Mouse (Mus musculus) forebrain, embryonic 16.5 days (tissue): ENCODE measurements around the gene Ppard. TPM values are rescaled to one million over a fixed set of nuclear protein-coding genes. Genes with fewer than 3 reads are reported as not detected.

Source experiments
- ATAC-seq: fragments of 200-750 bp; cut with Nextera tagmentation; 2 replicates; pipeline ENCODE4 v1.8.0; 2017; ENCODE audit warnings: mild to moderate bottlenecking, moderate library complexity
- H3K27ac ChIP-seq: fragments of 300-500 bp; sonication (generic); 2 replicates; pipeline ENCODE4 v1.5.1; 2014; ENCODE audit warnings: low read length, control low read depth
- H3K27me3 ChIP-seq: fragments of 300-500 bp; sonication (generic); replicated peaks from 2 replicates; pipeline ENCODE4 v1.6.1; 2014; ENCODE audit warnings: low read length; ENCODE audit not compliant: control insufficient read depth, insufficient read depth
- H3K36me3 ChIP-seq: fragments of 300-500 bp; sonication (generic); 2 replicates; pipeline ENCODE4 v1.6.1; 2014; ENCODE audit not compliant: control insufficient read depth, insufficient read depth
- H3K4me1 ChIP-seq: fragments of 300-500 bp; sonication (generic); replicated peaks from 2 replicates; pipeline ENCODE4 v1.6.1; 2014; ENCODE audit warnings: low read length; ENCODE audit not compliant: control insufficient read depth, insufficient read depth
- H3K4me2 ChIP-seq: fragments of 300-500 bp; sonication (generic); 2 replicates; pipeline ENCODE4 v1.6.1; 2014; ENCODE audit warnings: mild to moderate bottlenecking, low read length, control low read depth
- H3K4me3 ChIP-seq: fragments of 300-500 bp; sonication (generic); replicated peaks from 2 replicates; pipeline ENCODE4 v1.5.1; 2014; ENCODE audit warnings: mild to moderate bottlenecking, low read length, control low read depth
- H3K9ac ChIP-seq: fragments of 300-500 bp; sonication (generic); replicated peaks from 2 replicates; pipeline ENCODE4 v1.6.1; 2014; ENCODE audit warnings: low read depth, low read length, control low read depth
- H3K9me3 ChIP-seq: fragments of 300-500 bp; sonication (generic); 2 replicates; pipeline ENCODE4 v1.6.1; 2016; ENCODE audit warnings: low read length; ENCODE audit not compliant: control insufficient read depth
- WGBS: fragments of 180-500 bp; shearing (Covaris S2); extraction: QIAGEN DNeasy Blood & Tissue Kit; methylation state at CpG from one replicate; pipeline ENCODE4 v1.1.7; 2014; 5-methylcytosine and 5-hydroxymethylcytosine counted together
- polyA plus RNA-seq: library from polyadenylated mRNA; unstranded; fragments of >200 nt; fragmentation: Nextera tagmentation; extraction: Ambion mirVana; gene quantifications from 2 replicates; pipeline ENCODE4 v1.2.1, GENCODE M21; 2015

Gene Ppard
- polyA plus RNA-seq, 1 experiment from 2014 or later: 1.3 TPM

- Histone ChIP-seq H3K4me1 (no peaks in the 10 kb centered on the region), H3K27me3 (no peaks in the 10 kb centered on the region), H3K27ac (no peak overlapping the region), H3K4me2 (no peak overlapping the region), H3K36me3 (no peaks in the 10 kb centered on the region), H3K9ac (0 out of 2 replicates have a peak overlapping the region, but pooled peaks have one; percentile 22), H3K4me3 (no peak overlapping the region), H3K9me3 (no peaks in the 10 kb centered on the region)
- 67% methylated on average over 17 of the region's 17 CpGs for WGBS
- no peak for ATAC-seq
These were observed 62.2 kb downstream of the Ppard start for GRCm38 (mm10) chr17:28294449-28295333.

- Histone ChIP-seq H3K9ac (no peak overlapping the region), H3K36me3 (no peaks in the 10 kb centered on the region), H3K9me3 (no peaks in the 10 kb centered on the region), H3K4me1 (no peaks in the 10 kb centered on the region), H3K27ac (no peak overlapping the region), H3K4me2 (no peak overlapping the region), H3K27me3 (no peaks in the 10 kb centered on the region), H3K4me3 (no peak overlapping the region)
- 93% methylated on average over 17 of the region's 17 CpGs for WGBS
- ATAC-seq: no peak
These were observed 66.4 kb downstream of the Ppard start for GRCm38 (mm10) chr17:28298888-28299287.

GRCm38 (mm10) chr17:28299669-28300320 lies 67.3 kb downstream of the Ppard start:
- H3K27ac ChIP-seq: no peak overlapping the region
- H3K9ac ChIP-seq: no peak overlapping the region
- H3K9me3 ChIP-seq: no peaks in the 10 kb centered on the region
- H3K36me3 ChIP-seq: no peaks in the 10 kb centered on the region
- H3K4me2 ChIP-seq: no peak overlapping the region
- 58% methylated on average over 11 of the region's 11 CpGs for WGBS
- no peaks in the 10 kb centered on the region for H3K4me1 ChIP-seq
- no peak overlapping the region for H3K4me3 ChIP-seq
- ATAC-seq: no peak
- no peaks in the 10 kb centered on the region for H3K27me3 ChIP-seq

GRCm38 (mm10) chr17:28300323-28300722 lies 67.8 kb downstream of the Ppard start:
- no peaks in the 10 kb centered on the region for H3K4me1 ChIP-seq
- H3K9ac ChIP-seq: no peak overlapping the region
- no peaks in the 10 kb centered on the region for H3K36me3 ChIP-seq
- ATAC-seq: no peak
- no peaks in the 10 kb centered on the region for H3K27me3 ChIP-seq
- H3K4me3 ChIP-seq: no peak overlapping the region
- H3K4me2 ChIP-seq: no peak overlapping the region
- WGBS: 79% methylated on average over 9 of the region's 9 CpGs
- no peaks in the 10 kb centered on the region for H3K9me3 ChIP-seq
- no peak overlapping the region for H3K27ac ChIP-seq

- Histone ChIP-seq H3K9me3 (no peaks in the 10 kb centered on the region), H3K4me1 (no peaks in the 10 kb centered on the region), H3K27me3 (no peaks in the 10 kb centered on the region), H3K4me3 (no peak overlapping the region), H3K36me3 (no peaks in the 10 kb centered on the region), H3K27ac (no peak overlapping the region), H3K9ac (no peak overlapping the region), H3K4me2 (no peak overlapping the region)
- WGBS: 64% methylated on average over 3 of the region's 3 CpGs
- ATAC-seq: no peak
These were observed 68.3 kb downstream of the Ppard start for GRCm38 (mm10) chr17:28300850-28301249.

- 50% methylated on average over 10 of the region's 10 CpGs for WGBS
- Histone ChIP-seq H3K9me3 (no peaks in the 10 kb centered on the region), H3K4me3 (no peak overlapping the region), H3K9ac (no peak overlapping the region), H3K27me3 (no peaks in the 10 kb centered on the region), H3K4me2 (no peak overlapping the region), H3K27ac (no peak overlapping the region), H3K36me3 (no peaks in the 10 kb centered on the region), H3K4me1 (0 out of 2 replicates have a peak, but pooled peaks cover 2% of the 10 kb centered on the region)
- ATAC-seq: no peak
These were observed 72.7 kb downstream of the Ppard start for GRCm38 (mm10) chr17:28305172-28305571.

GRCm38 (mm10) chr17:28308297-28309195 lies 76.0 kb downstream of the Ppard start:
- Histone ChIP-seq H3K27ac (no peak overlapping the region), H3K9ac (peak overlapping the region; percentile 17; the same call in 1 of the 2 replicates), H3K9me3 (no peaks in the 10 kb centered on the region), H3K27me3 (no peaks in the 10 kb centered on the region), H3K4me3 (no peak overlapping the region), H3K4me1 (0 out of 2 replicates have a peak, but pooled peaks cover 7% of the 10 kb centered on the region), H3K4me2 (peak overlapping the region; percentile 13; the same call in 1 of the 2 replicates), H3K36me3 (no peaks in the 10 kb centered on the region)
- ATAC-seq: no peak
- 18% methylated on average over 18 of the region's 18 CpGs for WGBS

- whole genome bisulfite sequencing: 80% methylated on average over 3 of the region's 3 CpGs
These were observed 78.3 kb downstream of the Ppard start for GRCm38 (mm10) chr17:28310831-28311230.

More at GRCm38 (mm10) chr17:28310831-28311230, 78.3 kb downstream of the Ppard start:
- Histone ChIP-seq H3K4me3 (no peak overlapping the region), H3K4me1 (peaks cover 19% of the 10 kb centered on the region), H3K27me3 (no peaks in the 10 kb centered on the region), H3K9ac (no peak overlapping the region), H3K36me3 (no peaks in the 10 kb centered on the region), H3K4me2 (no peak overlapping the region), H3K9me3 (no peaks in the 10 kb centered on the region), H3K27ac (no peak overlapping the region)
- ATAC-seq: no peak
